Mouse (Mus musculus): ENCODE results near the gene Dscaml1. TPM values are rescaled to one million over a fixed set of nuclear protein-coding genes. Genes with fewer than 3 reads are reported as not detected.
A peak's percentile ranks its signal among the peaks of the same experiment; 100 is the strongest.

The Dscaml1 gene
- total RNA-seq (2015; ENCODE audit: low replicate concordance) (not detected in 2 replicates), total RNA-seq (2017; ENCODE audit: low replicate concordance) (not detected in 2 replicates)

- ATAC-seq (replicated peaks; ENCODE audit: low FRiP score, poor library complexity, severe bottlenecking) = no peak
Observed at GRCm38 (mm10) chr9:45426456-45426855, at the start of gene Dscaml1. TSS of gene Dscaml1 (plus strand) at chr9:45426628.

- no peak for ATAC-seq (replicated peaks; ENCODE audit: low FRiP score, poor library complexity, severe bottlenecking)
Observed at GRCm38 (mm10) chr9:45376883-45377282, 49.5 kb upstream of the Dscaml1 start.

GRCm38 (mm10) chr9:45380411-45381251 lies 45.8 kb upstream of the Dscaml1 start:
- no peak for ATAC-seq (replicated peaks; ENCODE audit: low FRiP score, poor library complexity, severe bottlenecking)

- ATAC-seq (replicated peaks; ENCODE audit: low FRiP score, poor library complexity, severe bottlenecking) = no peak
Observed at GRCm38 (mm10) chr9:45382336-45382735, 44.1 kb upstream of the Dscaml1 start.

- ATAC-seq (replicated peaks; ENCODE audit: low FRiP score, poor library complexity, severe bottlenecking) = no peak
Observed at GRCm38 (mm10) chr9:45382834-45383233, 43.6 kb upstream of the Dscaml1 start.

DNA sequence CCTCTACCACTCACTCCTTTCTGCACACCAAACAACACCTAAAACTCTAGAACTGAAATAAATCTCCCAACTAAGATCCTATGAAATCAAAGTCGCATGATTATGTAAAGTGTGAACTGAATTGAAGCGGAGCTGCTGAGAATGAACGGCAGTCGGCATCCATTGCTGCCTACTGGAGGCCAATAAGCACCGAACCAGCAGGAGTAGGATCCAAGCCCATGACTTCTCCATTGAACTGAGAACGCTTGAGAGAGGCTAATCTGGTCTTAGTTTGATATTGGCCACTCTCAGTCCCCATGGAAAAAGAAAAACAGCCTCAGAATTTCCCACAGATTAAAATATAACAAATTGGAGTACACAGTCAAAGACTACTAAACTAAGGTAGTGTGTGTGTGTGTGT lies 42.5 kb upstream of the Dscaml1 start:
- ATAC-seq (replicated peaks; ENCODE audit: low FRiP score, poor library complexity, severe bottlenecking) = no peak

GRCm38 (mm10) chr9:45386698-45387097 lies 39.7 kb upstream of the Dscaml1 start:
- ATAC-seq (replicated peaks; ENCODE audit: low FRiP score, poor library complexity, severe bottlenecking) = no peak

DNA sequence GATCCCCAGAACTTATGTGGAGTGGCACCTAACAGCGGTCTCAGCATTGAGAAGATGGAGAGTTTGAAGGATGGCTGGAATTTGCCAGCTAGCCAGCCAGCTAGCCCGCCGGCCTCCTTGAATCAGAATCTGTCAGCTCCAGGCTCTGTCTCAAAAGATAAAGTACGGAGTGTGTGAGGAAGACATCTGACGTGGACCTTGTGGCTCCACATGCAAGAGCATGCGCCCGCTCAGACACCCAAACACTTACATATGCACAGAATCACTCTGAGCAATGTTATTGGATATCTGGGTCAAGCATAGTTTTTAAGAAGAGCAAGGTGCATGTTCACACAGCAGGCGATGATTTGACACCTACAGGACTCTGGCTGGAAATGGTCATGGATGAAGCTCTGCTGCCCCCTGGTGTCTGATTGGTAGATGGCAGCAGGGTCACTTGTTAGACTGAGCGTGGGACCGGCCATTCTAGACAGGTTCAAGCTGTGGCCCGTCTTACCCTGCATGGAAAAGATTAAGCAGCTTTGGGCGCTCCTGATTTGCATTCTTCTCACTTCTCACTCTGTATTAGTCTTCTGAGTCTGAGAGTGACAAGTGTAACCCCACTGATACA lies 37.9 kb upstream of the Dscaml1 start:
- 0 out of 2 replicates have a peak, but pooled peaks have one; percentile 35 for ATAC-seq (replicated peaks; ENCODE audit: low FRiP score, poor library complexity, severe bottlenecking)

GRCm38 (mm10) chr9:45389596-45389995 lies 36.8 kb upstream of the Dscaml1 start:
- ATAC-seq (replicated peaks; ENCODE audit: low FRiP score, poor library complexity, severe bottlenecking) = no peak

- no peak for ATAC-seq (replicated peaks; ENCODE audit: low FRiP score, poor library complexity, severe bottlenecking)
Observed at GRCm38 (mm10) chr9:45391299-45391698, 35.1 kb upstream of the Dscaml1 start.

DNA sequence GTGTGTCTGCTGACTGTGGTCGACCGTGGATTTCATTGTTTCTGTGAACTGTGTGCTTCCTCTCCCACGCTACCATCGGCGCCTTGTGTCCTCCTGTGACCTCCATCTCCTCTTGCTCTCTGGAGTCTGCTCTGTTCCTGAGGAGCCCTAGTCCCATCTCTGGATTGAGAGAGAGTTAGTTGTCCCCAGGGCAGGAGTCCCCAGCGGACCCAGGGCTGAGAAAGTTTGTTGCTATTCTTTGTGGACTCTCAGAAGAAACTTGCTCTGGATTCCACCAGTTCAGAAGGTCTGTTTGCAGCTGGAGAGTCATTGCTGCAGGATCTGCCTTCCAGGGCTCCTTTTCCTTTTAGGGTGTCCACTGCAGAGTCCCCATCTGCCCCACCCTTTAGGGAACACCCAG lies 31.2 kb upstream of the Dscaml1 start:
- ATAC-seq (replicated peaks; ENCODE audit: low FRiP score, poor library complexity, severe bottlenecking) = no peak

GRCm38 (mm10) chr9:45395796-45396195 lies 30.6 kb upstream of the Dscaml1 start:
- no peak for ATAC-seq (replicated peaks; ENCODE audit: low FRiP score, poor library complexity, severe bottlenecking)

GRCm38 (mm10) chr9:45398336-45398735 lies 28.1 kb upstream of the Dscaml1 start:
- no peak for ATAC-seq (replicated peaks; ENCODE audit: low FRiP score, poor library complexity, severe bottlenecking)

- ATAC-seq (replicated peaks; ENCODE audit: low FRiP score, poor library complexity, severe bottlenecking) = no peak
Observed at GRCm38 (mm10) chr9:45399434-45399833, 27.0 kb upstream of the Dscaml1 start, which contains the start of gene Fxyd2. TSS of gene Fxyd2 (plus strand) at chr9:45399669.

DNA sequence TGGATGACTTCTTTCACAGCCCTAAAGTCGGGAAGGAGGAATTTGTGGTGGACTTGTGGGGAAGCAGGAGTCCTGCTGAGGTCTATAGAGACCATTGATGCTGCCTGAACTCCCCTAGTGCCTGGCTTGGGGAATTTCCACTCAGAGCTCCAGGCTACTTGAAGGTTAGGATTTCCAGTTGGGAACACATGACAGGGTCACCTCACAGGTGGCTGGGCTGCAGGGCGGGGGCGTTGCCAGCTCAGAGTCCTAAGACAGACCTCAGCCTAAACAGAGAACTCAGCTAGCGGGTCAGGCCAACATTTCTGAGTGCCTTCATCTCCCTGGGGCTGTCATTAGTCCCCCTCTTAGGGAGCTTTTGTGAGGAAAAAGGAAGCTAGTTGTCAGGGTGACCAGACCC lies 24.6 kb upstream of the Dscaml1 start:
- no peak for ATAC-seq (replicated peaks; ENCODE audit: low FRiP score, poor library complexity, severe bottlenecking)

GRCm38 (mm10) chr9:45402957-45403356 lies 23.5 kb upstream of the Dscaml1 start:
- ATAC-seq (replicated peaks; ENCODE audit: low FRiP score, poor library complexity, severe bottlenecking) = no peak

DNA sequence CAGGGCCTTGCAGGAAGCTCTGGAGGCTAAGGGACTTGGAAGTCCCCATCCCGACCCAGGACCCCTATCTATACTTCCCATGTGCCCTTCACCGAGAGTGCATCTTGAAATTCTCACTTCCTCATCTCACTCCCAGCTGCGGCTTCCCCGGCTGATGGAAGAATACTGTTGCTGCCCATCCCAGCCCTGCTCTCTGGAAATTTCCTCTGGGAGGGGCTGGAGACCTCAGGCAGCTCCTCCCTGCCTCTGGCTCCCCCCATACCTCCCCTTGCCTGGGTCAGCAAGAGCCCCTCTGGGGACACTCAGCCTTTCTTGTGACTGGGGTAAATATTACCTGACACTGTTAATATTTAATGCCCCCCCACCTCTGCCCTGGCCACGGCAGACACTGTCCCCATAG lies 20.7 kb upstream of the Dscaml1 start:
- ATAC-seq (replicated peaks; ENCODE audit: low FRiP score, poor library complexity, severe bottlenecking) = no peak

DNA sequence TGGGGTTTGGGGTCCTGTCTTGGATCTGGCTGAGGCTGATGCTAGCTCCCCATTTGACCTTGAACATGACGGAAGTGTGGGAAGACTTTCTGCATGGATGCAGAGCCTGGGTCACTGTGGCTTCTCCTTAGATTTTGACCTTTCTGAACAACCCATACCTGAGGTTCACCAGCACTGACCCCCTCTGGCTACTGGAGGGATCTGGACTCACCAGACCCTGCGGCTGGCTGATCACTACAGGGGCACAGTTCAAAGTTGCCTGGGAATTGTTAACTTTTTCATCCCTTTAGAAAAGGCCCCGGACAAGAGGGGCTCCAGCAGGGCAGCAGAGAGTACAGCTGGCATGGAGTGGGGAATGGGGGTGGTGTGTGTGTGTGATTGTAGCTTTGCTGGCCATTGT lies 19.6 kb upstream of the Dscaml1 start:
- ATAC-seq (replicated peaks; ENCODE audit: low FRiP score, poor library complexity, severe bottlenecking) = no peak

- ATAC-seq (replicated peaks; ENCODE audit: low FRiP score, poor library complexity, severe bottlenecking) = no peak
Observed at GRCm38 (mm10) chr9:45407706-45408675, 18.4 kb upstream of the Dscaml1 start.

- no peak for ATAC-seq (replicated peaks; ENCODE audit: low FRiP score, poor library complexity, severe bottlenecking)
Observed at GRCm38 (mm10) chr9:45410193-45410592, 16.2 kb upstream of the Dscaml1 start.
